Mouse (Mus musculus) thymus, adult 2 months (tissue): ENCODE measurements around the gene Stoml2. TPM values are rescaled to one million over a fixed set of nuclear protein-coding genes. Genes with fewer than 3 reads are reported as not detected.

Experiments
- DNase-seq: peaks from one replicate; pipeline ENCODE4 v3.0.0; 2021
- H3K27ac ChIP-seq: fragments of 200-500 bp; 2 replicates; pipeline ENCODE4 v1.5.1; 2012; ENCODE audit warnings: low read length, control low read depth; ENCODE audit not compliant: control insufficient read depth, insufficient read depth
- H3K27me3 ChIP-seq: fragments of 200-500 bp; 2 replicates; pipeline ENCODE4 v1.6.1; 2012; ENCODE audit warnings: mild to moderate bottlenecking, low read length, moderate library complexity, mixed read lengths; ENCODE audit not compliant: control insufficient read depth, insufficient read depth
- H3K36me3 ChIP-seq: fragments of 200-500 bp; 2 replicates; pipeline ENCODE4 v1.6.1; 2012; ENCODE audit warnings: mild to moderate bottlenecking, low read length, moderate library complexity; ENCODE audit not compliant: control insufficient read depth, insufficient read depth
- H3K4me1 ChIP-seq: fragments of 200-500 bp; replicated peaks from 2 replicates; pipeline ENCODE4 v1.6.1; 2012; ENCODE audit warnings: low read length; ENCODE audit not compliant: control insufficient read depth, insufficient read depth
- H3K4me3 ChIP-seq: fragments of 200-500 bp; 2 replicates; pipeline ENCODE4 v1.5.1; 2012; ENCODE audit warnings: mild to moderate bottlenecking, low read length, control low read depth, moderate library complexity; ENCODE audit not compliant: control insufficient read depth, insufficient read depth
- CTCF ChIP-seq: fragments of 200-500 bp; IDR thresholded peaks from 2 replicates; pipeline ENCODE4 v1.5.1; 2012; ENCODE audit warnings: mild to moderate bottlenecking, control low read depth, low read length, moderate library complexity, borderline replicate concordance; ENCODE audit not compliant: control insufficient read depth, poor library complexity, insufficient read depth; ENCODE audit errors: extremely low read depth
- POLR2A ChIP-seq: fragments of 200-500 bp; IDR thresholded peaks from 2 replicates; pipeline ENCODE4 v1.6.1; 2012; ENCODE audit warnings: mild to moderate bottlenecking, low read length, control low read depth, moderate library complexity; ENCODE audit not compliant: control insufficient read depth, poor library complexity, insufficient read depth; ENCODE audit errors: extremely low read depth
- WGBS: fragments of 180-500 bp; shearing (Covaris S2); methylation state at CpG from one replicate; pipeline ENCODE4 v1.1.7; 2018; 5-methylcytosine and 5-hydroxymethylcytosine counted together
- polyA plus RNA-seq: library from polyadenylated mRNA; depleted of rRNA; stranded (reverse); fragments of >200 nt; gene quantifications from 2 replicates; pipeline ENCODE4 v1.2.3, GENCODE M21; 2012; rRNA removed

Gene Stoml2
- 71.2 and 78.5 TPM in 2 replicates for polyA plus RNA-seq

DNA sequence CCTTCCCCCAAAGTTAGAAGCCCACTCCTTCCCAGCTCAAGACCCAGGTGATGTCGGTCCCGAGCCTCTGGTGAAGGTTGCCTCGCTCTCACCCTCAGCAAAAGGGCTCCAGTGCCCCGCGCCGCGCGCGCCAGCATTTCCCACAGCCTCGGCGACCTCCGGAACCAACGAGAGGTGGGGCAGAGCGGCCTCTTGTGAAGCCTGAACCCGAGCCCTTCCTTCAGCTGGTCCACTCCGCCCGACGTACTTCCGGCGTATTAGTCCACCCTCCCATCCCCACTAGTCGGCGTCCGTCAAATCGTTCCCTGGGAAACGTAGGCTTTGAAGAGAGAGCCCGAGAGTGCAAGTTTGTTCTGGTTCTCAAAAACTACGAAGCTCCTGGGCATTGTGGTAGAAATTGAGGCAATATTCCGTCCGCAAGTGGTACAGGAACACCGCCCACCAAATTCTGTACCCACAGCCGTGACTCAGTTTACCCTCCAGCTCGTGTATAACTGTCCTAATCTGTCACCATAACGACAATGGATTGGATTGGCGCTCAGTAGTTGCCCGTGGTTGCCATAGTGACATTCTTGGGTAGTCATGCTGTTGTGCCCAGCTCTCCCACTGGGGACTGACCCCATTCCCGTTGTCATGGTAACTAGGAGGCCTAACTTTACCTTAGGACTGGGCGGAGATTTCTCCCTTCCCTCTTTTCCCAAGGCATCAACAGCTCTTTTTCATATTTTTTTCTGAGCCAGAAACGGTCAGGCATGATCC is at the start of gene Stoml2:
TSS of gene Stoml2 (minus strand) at position 474 of the 759 bp plus-strand sequence.
- peak; percentile 94 for DNase-seq

DNA sequence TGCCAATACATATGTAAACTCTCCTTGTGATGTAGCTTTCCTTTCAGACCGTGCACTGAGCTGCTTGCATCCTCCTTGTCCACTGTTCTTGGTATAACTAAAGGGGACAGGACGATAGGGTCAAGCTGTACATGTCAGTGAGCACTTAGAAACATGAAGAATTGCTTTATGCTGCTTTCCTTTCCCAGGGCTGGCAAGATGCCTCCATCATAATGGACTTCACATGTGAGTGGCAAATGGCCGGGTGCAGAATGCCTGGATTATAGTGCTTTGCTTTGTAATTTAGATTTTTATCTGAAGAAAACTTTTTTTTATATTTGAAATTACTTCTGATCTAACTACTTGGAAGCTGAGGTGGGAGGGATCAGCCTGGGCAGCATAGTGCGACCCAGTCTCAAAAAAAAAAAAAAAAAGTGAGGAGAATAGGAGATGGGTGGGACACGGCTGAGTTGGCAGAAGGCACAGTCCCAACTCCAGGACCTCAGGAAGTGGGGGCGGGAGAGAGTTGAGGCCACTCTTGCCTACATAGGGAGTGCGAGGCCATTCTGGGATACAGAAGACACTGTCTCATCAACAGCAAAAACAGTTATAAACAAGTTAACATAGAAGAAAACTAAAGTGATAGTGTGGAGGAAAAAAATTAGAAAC is 46.7 kb upstream of the Stoml2 start:
- 88% methylated on average over 7 of the region's 7 CpGs for WGBS
- H3K27me3 ChIP-seq, result no peaks in the 10 kb centered on the region
- no peaks in the 10 kb centered on the region for H3K36me3 ChIP-seq

More for the DNA sequence above, at the start of gene Stoml2:
- Histone ChIP-seq H3K27ac (peak within 1 kb of the TSS; percentile 62; the same call in 1 of the 2 replicates), H3K36me3 (no peaks in the 10 kb centered on the region), H3K4me1 (peaks cover 9% of the 10 kb centered on the region), H3K27me3 (no peaks in the 10 kb centered on the region), H3K4me3 (peak within 1 kb of the TSS; percentile 69)
- TF ChIP-seq CTCF (peak; percentile 40; the same call in 1 of the 2 replicates), POLR2A (peak; percentile 71)
- WGBS, result 3% methylated on average over 38 of the region's 38 CpGs

DNA sequence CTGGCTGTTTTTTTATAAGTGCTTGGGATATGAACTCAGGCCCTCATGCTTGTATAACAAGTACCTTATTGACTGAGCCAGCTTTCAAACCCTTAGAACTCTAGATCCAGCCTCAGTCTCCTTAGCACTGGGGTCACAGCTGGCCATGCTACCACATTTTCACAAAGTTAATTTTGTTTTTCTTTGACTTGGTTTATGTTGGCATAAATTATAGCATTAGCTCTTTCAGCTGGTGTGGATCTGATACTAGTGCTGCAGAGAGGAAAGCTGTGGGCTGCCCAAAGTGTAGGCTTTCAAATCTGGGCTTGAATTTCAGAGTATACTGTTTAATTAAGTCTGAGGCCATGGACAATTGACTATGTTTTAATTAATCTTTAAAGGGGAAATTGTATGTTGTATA is 43.4 kb upstream of the Stoml2 start:
- Histone ChIP-seq H3K27ac (no peak overlapping the region), H3K4me3 (no peak overlapping the region), H3K27me3 (no peaks in the 10 kb centered on the region), H3K36me3 (no peaks in the 10 kb centered on the region), H3K4me1 (no peaks in the 10 kb centered on the region)
- TF ChIP-seq POLR2A, result no peak
- TF ChIP-seq CTCF, result no peak
- DNase-seq, result no peak

More for the DNA sequence above, 46.7 kb upstream of the Stoml2 start:
- TF ChIP-seq CTCF, result no peak
- TF ChIP-seq POLR2A, result no peak
- no peak overlapping the region for H3K4me3 ChIP-seq
- H3K27ac ChIP-seq, result no peak overlapping the region
- DNase-seq, result no peak
- H3K4me1 ChIP-seq, result no peaks in the 10 kb centered on the region

DNA sequence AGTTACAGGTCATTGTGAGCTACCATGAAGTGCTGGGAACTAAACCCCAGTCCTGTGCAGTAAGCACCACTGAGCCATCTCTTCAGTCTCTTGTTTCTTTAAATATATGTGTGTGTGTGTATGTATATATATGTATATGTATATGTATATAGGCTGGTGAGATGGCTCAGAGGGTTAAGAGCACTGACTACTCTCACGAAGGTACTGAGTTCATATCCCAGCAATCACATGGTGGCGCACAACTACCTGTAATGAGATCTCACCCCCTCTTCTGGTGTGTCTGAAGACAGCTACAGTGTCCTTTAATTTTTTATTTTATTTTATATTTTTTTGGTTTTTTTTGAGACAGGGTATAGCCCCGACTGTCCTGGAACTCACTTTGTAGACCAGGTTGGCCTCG is 34.0 kb upstream of the Stoml2 start:
- Histone ChIP-seq H3K4me3 (no peak overlapping the region), H3K36me3 (no peaks in the 10 kb centered on the region), H3K27me3 (no peaks in the 10 kb centered on the region), H3K27ac (no peak overlapping the region), H3K4me1 (no peaks in the 10 kb centered on the region)
- WGBS, result 96% methylated on average over 4 of the region's 4 CpGs
- TF ChIP-seq POLR2A, result no peak
- TF ChIP-seq CTCF, result no peak
- no peak for DNase-seq

DNA sequence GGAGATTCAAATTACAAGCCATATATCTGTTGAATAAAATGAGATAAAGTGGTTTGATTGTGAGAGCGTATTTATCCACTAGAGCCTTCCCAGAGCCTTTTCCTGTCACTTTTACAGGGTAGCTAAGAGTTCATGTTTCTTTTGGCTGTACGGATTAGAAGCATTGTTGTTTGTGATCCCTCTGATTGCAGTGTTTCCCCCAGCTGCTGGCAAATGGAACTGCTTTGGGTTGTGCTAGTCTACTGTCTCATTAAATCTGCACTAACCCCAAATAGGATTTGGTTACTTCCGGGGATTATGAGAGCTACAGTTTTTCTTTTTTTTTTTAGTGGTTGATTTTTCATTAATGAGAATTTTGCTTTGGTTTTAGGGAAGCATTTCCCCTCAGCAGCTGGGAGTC is 28.8 kb upstream of the Stoml2 start:
- H3K36me3 ChIP-seq, result no peaks in the 10 kb centered on the region
- H3K4me1 ChIP-seq, result peaks cover 10% of the 10 kb centered on the region
- peaks cover 13% of the 10 kb centered on the region for H3K27me3 ChIP-seq
- H3K4me3 ChIP-seq, result no peak overlapping the region
- no peak for TF ChIP-seq POLR2A
- no peak for TF ChIP-seq CTCF
- H3K27ac ChIP-seq, result no peak overlapping the region
- DNase-seq, result no peak
- WGBS, result 80% methylated on average over 3 of the region's 3 CpGs

DNA sequence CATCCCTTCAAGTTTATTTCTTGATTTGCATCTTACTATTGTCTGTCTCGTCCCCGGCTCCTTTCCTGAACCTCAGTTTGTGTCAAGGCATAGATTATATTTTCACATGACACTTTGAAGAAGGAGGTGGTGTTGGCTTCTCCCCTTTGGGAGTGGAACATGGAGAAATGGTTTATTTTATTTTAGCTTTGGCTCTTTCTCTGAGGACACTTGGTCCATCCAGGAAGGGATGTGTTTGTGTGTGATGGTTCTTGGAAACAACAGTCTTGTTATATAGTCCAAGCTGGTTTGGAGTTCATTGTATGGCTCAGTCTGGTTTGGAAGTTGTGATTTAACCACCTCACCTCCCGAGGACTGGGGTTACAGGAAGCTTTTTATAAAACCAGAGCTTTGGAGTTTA is 28.2 kb upstream of the Stoml2 start:
- no peak overlapping the region for H3K27ac ChIP-seq

More for the DNA sequence above, 28.2 kb upstream of the Stoml2 start:
- Histone ChIP-seq H3K36me3 (no peaks in the 10 kb centered on the region), H3K4me3 (no peak overlapping the region), H3K27me3 (peaks cover 13% of the 10 kb centered on the region), H3K4me1 (peaks cover 10% of the 10 kb centered on the region)
- 31% methylated on average over 3 of the region's 3 CpGs for WGBS
- TF ChIP-seq CTCF, result no peak
- TF ChIP-seq POLR2A, result no peak
- DNase-seq, result no peak
